Mouse (Mus musculus) thymus, adult 2 months (tissue): ENCODE data around the gene Sema7a.

ENCODE experiments used
- CTCF ChIP-seq: fragments of 200-500 bp; IDR thresholded peaks from 2 replicates; pipeline ENCODE4 v1.5.1; 2012; ENCODE audit warnings: mild to moderate bottlenecking, control low read depth, low read length, moderate library complexity, borderline replicate concordance; ENCODE audit not compliant: control insufficient read depth, poor library complexity, insufficient read depth; ENCODE audit errors: extremely low read depth
- POLR2A ChIP-seq: fragments of 200-500 bp; IDR thresholded peaks from 2 replicates; pipeline ENCODE4 v1.6.1; 2012; ENCODE audit warnings: mild to moderate bottlenecking, low read length, control low read depth, moderate library complexity; ENCODE audit not compliant: control insufficient read depth, poor library complexity, insufficient read depth; ENCODE audit errors: extremely low read depth

DNA sequence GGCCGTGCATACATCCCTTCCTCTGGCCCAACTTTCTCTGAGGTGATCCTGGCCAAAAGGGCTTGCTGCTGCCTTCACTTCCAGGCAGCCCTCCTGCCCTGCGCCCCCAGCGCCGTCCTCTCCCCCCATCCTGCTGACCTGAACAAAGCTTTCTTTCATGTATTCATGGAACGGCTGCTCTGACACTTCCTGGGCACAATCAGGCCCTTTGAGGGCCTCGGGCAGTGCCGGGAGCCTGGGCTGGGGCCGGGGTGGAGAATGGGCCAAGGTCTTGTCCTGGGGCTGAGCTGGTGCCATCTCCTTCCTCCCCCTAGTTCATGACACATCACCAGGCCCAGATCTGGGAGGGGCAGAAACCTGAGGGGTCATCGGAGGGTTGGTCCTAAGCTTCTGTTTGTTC lies 10.6 kb downstream of the Sema7a start:
- TF ChIP-seq POLR2A (no peak), CTCF (no peak)
